Mouse (Mus musculus) left cerebral cortex, postnatal 10 days (tissue): Measurements from ENCODE around the gene Nt5c3. TPM values are rescaled to one million over a fixed set of nuclear protein-coding genes. Genes with fewer than 3 reads are reported as not detected.
A peak's percentile ranks its signal among the peaks of the same experiment; 100 is the strongest.

Experiments
- DNase-seq, 2 experiments: peaks; one replicate each; pipeline ENCODE4 v3.0.0; 2021 to 2022; ENCODE audit warnings: low spot score in 2 of 2, mixed read lengths in 1 of 2; ENCODE audit errors: extremely low spot score in 1 of 2
- intact Hi-C: fragments of 180-260 bp; cut with DNase I; formaldehyde crosslinking; loops from one replicate; pipeline ENCODE4 v1.15.1; 2025
- total RNA-seq, 2 experiments: library from RNA; stranded (reverse); gene quantifications; 2 replicates each; pipeline ENCODE4 v1.2.3; 2021

Gene Nt5c3
- total RNA-seq, 2 experiments from 2014 or later, result 57.4 to 65.7 TPM

DNA sequence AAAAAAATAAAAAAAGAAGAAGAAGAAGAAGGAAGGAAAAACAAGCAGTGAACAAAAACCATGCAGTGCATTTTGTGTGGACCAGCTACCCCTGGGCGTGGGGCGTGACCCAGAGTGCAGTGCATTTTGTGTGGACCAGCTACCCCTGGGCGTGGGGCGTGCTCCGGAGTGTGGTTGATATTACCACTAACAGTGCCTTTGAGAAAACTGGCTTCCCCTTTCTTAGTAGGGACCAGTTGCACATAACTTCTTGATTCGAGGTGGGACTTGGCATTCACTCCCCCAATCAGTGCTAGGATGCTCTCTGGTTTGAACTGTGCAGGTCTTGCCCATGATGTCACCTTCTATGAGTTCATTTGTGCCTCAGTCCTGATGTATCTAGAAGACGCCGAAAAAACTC is 68.9 kb downstream of the Nt5c3 start:
- DNase-seq, result no peak
- intact Hi-C loops, result no loop called here

DNA sequence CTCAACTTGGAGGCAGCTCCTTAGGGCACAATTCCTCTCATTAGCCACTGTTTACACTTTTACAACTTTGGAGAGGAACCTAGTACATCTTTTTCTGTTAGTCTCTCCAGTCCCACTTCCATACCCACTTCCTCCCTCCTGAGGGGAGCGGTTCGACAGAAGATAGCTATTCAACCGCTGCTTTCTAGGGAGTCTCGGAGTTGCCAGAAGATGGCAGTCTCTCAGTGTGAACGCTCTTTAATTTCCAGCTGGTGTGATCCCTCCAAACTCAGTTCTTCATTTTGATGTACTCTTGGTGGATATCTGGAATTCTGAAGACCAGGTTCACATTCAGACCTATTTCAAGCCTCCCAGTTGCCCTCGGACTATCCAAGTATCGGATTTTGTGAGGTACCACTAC is 73.4 kb downstream of the Nt5c3 start:
- no peak for DNase-seq
- intact Hi-C loops, result no loop called here

DNA sequence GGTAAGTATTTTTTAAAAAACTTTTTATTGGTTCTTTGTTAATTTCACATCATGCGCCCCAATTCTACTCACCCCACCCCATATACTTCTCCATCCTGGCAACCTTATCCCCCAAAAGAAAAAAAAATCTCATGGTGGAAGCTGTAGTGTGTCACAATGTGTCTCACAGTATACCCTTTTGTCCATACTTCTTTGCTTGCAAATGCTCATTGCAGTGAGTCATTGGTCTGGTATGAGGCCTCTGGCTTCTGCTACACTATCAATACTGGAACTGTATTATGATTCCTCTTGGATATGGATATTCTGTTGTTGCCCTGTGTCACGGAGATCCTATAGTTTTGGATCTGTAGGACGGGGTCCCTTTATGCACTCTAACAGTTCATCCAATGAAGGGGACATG is 74.8 kb downstream of the Nt5c3 start:
- intact Hi-C loops, result no loop called here
- no peak for DNase-seq

DNA sequence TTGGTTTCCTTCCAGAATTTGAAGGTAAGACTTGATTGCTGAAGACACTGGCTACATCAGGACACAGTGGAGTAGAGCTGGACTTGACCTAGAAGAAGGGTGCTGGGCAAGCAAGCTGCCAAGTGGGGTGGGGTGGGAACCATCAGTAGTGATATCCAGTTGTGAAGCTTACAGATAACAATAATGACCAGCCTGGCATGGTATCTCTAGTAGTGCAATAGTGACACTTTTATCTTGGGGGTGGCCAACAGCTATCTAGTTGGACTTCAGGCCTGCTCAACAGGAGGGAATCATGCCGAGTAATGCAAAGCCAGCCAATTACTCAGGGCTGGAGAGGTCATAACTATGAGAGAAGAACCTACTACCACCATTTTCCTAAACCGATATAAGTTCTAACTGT is 79.4 kb downstream of the Nt5c3 start:
- intact Hi-C loops, result no loop called here

GRCm38 (mm10) chr6:56843229-56843628 is 80.5 kb downstream of the Nt5c3 start:
- intact Hi-C loops, result no loop called here
- DNase-seq, result no peak

More for the DNA sequence above, 79.4 kb downstream of the Nt5c3 start:
- no peak for DNase-seq

- intact Hi-C loops, result no loop called here
- no peak for DNase-seq
Measured at GRCm38 (mm10) chr6:56837621-56838020, 86.1 kb downstream of the Nt5c3 start.

GRCm38 (mm10) chr6:56837166-56837565 is 86.6 kb downstream of the Nt5c3 start:
- no peak for DNase-seq
- intact Hi-C loops, result no loop called here

- peak in 1 of 2 experiments; percentile 27 for DNase-seq
- intact Hi-C loops, result no loop called here
Measured at GRCm38 (mm10) chr6:56835532-56835931, 88.2 kb downstream of the Nt5c3 start.

- intact Hi-C loops, result no loop called here
Measured at GRCm38 (mm10) chr6:56834769-56835168, 89.0 kb downstream of the Nt5c3 start.

GRCm38 (mm10) chr6:56832830-56833229 is 90.9 kb downstream of the Nt5c3 start:
- no peak for DNase-seq
- intact Hi-C loops, result no loop called here

More at GRCm38 (mm10) chr6:56834769-56835168, 89.0 kb downstream of the Nt5c3 start:
- DNase-seq, result no peak

GRCm38 (mm10) chr6:56832407-56832796 is 91.3 kb downstream of the Nt5c3 start:
- no peak for DNase-seq
- intact Hi-C loops, result no loop called here

Other genes with a start within 250 kb of the Nt5c3 start
- gene Lsm5, start 219.2 kb downstream of the Nt5c3 start, total RNA-seq, result 10 to 100 TPM; 22.5 to 31.3 TPM
- 10 to 100 TPM; 34.7 to 37.4 TPM for gene Avl9, start 209.0 kb downstream of the Nt5c3 start, total RNA-seq
- 10 to 100 TPM; 42.2 to 44.8 TPM for gene Kbtbd2, start 126.1 kb downstream of the Nt5c3 start, total RNA-seq
- gene Fkbp9, start 91.9 kb downstream of the Nt5c3 start, total RNA-seq, result 10 to 100 TPM; 29.5 to 30.6 TPM
- gene Vmn1r4, start 83 bp upstream of the Nt5c3 start, total RNA-seq, result under 1 TPM; 0.55 to 0.60 TPM
- not detected for gene Vmn1r5, start 46.3 kb upstream of the Nt5c3 start, total RNA-seq
- not detected for gene Vmn1r6, start 73.3 kb upstream of the Nt5c3 start, total RNA-seq
- gene Vmn1r7, start 101.4 kb upstream of the Nt5c3 start, total RNA-seq, result not detected
- not detected for gene Vmn1r8, start 108.4 kb upstream of the Nt5c3 start, total RNA-seq
- gene Vmn1r9, start 142.9 kb upstream of the Nt5c3 start, total RNA-seq, result not detected
- not detected for gene Vmn1r10, start 185.5 kb upstream of the Nt5c3 start, total RNA-seq
- gene Vmn1r11, start 209.5 kb upstream of the Nt5c3 start, total RNA-seq, result not detected
- gene Vmn1r12, start 233.0 kb upstream of the Nt5c3 start, total RNA-seq, result not detected